Mouse (Mus musculus) mouse trophoblast stem cell (cell line): Measurements from ENCODE around the gene Haao.
"Not testable (repeated sequence)": the region's sequence is repeated elsewhere in the genome, so short reads cannot be mapped to it uniquely, and the experiment has no call there.

ENCODE experiments used
- in situ Hi-C, 2 experiments: fragments of 300-500 bp; cut with MseI, MboI; formaldehyde crosslinking; loops; 2 replicates in 1 of 2; 3 replicates in 1 of 2; pipeline ENCODE4 v1.15.1; 2025

The Haao gene

DNA sequence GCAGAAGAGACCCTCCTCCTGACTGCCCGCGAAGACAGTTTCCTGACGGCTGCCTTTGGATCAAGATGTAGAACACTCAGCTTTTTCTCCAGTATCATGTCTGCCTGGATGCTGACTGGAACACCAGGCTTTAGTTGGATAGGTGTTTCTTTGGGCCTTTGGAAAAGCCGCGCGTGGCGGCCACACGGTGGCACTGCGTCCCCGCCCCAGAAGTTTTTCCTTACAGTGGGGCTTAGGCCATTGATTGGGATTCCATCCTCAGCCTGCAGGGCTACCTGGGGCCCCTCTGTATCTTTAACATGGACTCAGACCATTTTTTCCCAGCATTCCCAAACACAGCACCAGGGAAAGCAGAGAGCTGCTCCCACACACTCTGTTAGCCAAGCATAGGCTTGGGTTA, 18.8 kb upstream of the Haao start:
- in situ Hi-C loops, result no loop called here

DNA sequence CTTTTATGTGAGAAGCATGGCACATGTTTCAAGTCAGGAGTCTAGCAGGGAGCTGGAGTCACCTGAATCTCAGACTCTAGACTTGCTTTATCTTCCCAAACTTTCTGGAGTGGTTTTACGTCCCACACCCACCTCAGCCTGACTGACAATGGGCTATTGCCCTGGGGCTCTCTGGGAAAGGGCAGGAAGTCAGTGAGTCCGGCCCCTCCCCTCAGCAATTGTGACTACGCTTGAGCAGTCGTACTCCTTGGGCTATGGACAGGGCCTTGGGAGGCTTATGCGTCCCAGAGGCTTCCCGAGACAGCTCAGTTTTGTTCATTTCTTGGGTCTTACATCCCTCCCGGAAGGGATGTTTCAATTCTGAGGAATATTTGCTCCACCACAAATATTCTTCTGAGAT, 17.6 kb upstream of the Haao start:
- in situ Hi-C loops, result no loop called here

DNA sequence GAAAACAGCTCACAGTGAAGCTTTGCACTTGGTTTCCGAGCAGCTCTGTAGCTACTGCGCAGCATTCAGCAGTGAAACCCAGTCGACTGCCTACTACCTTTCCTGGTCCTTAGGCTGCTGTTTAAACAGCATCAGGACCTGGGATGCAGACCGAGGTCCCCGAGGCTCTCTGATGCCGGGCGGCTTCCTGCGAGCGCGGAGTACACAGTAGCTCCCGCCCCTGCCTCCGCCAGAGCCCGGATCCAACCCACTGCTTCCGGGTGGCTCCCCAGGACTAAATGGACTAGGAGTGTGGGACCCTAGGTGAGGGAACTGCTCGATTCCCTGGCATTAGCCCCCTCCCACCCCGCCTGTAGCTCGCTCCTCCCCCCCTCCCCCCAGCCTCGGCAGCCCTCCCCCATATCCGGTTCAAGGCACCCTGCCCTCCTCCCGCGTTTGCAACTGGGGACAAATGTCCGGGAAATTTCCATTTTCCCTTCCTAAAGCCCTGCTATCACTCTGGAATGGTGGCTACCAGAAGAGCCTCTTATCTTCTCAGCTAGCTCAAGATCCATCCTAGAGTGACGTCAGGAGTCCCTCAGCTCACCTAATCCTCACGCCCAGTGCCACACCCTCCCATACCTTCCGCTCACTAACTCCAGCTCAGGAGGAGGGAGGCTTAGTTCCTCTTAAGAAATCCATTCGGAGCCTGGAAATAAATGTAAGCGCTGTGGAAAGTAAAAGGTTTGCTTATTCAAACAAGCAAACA, 14.5 kb upstream of the Haao start:
- in situ Hi-C loops, result no loop called here

DNA sequence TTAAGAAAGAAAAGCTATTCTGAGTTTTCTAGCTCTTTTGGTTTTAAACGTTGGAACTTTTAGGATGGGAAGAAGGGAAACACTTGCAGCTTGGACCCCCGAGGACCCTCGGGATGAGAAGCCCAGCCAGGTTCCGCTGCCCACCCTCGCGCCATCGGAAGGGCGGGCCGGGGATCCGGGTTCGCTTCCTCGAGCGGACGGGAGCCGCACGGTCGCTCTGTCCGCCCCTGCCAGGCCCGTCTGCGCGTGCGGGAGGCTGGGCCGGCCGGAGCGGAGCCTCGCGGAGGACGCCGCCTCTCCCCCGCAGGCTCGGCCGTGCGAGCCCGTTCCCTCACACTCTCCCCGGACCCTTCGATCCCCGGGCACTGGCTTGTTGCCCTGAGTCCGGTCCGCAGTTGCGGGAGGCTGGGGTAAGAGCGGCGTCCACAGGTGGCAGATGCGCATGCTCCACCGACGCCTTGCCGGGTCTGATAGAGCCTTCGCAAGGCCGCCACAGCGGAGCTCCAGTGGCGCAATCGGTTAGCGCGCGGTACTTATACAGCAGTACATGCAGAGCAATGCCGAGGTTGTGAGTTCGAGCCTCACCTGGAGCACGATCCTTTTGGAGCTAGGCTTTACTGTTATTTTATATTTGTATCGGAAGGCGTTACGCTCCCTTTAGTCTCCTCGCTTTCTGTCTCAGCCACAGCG, 13.8 kb upstream of the Haao start:
- in situ Hi-C loops, result no loop called here

DNA sequence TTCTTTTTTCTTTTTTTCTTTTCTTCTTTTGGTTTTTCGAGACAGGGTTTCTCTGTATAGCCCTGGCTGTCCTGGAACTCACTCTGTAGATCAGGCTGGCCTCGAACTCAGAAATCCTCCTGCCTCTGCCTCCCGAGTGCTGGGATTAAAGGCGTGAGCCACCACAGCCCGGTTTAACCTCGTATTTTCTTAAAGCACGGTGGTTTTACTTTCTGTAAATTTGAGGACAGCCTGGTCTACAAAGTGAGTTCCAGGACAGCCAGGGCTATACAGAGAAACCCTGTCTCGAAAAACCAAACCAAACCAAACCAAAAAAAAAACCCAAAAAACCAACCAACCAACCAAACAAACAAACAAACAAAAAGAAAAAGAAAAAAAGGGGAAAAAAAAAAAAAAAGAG, 13.2 kb upstream of the Haao start:
- in situ Hi-C loops, result not testable (repeated sequence)

DNA sequence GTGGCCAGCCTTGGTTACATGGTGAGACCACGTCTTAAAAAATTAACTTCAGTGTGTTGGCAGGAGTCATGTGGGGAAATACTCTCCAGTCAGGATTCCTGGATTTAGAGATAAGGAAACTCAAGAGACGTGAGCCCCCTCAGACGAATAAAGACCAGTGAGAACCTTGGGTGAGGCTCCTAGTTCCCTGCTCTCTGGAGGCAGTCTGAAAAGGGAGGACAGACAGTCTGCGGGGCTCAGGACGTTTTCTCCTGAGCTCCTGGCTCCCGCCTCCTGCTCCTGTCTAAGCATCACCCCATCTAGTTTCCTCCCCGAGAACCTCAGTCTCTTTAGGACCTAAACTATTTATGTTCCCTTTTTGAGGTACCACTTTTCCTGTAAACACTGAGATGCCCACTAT, 12.5 kb upstream of the Haao start:
- in situ Hi-C loops, result no loop called here

DNA sequence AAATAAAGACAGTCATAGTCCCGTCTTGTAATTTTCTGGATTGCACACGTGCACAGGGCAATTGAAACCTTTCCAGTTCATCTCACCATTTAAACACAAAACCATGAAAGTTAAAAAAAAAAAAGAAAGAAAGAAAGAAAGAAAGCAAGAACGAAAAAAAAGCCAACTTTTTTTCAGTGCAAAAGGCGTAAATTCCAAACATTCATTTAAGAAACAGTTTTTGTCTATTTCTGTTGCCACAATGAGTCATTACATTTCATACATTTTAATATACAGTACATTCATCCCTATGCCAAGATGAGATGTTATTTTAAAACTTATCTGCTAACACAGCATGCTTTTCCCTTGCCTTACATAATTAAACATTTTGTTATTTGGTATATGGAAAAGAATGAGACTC, 11.9 kb upstream of the Haao start:
- in situ Hi-C loops, result loop anchor here (10.0 kb wide), 1 partner anchor 225 kb away; the partner anchor contains the start of gene Kcng3 (in 2 of the 2)

DNA sequence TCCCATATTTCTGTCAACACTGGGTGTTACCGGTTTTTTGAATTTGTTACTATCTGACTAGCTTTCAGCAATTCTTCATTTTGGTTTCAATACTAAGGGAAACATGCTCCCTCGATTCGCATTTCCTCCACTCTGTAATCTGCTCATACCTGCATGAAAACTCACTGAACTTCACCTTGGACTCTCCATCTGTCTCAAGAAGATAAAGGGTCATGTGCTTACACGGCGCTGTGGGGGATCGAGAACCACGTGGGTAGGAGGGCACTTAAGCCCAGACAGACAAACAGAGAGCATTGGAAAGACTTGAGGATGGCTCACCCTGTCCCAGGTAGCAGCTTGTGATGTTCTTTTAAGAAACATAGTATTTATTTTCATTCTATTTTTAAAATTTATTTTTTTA, 10.7 kb upstream of the Haao start:
- in situ Hi-C loops, result loop anchor here (10.0 kb wide), 1 partner anchor 224 kb away; the partner anchor contains the start of gene Kcng3 (in 2 of the 2)

DNA sequence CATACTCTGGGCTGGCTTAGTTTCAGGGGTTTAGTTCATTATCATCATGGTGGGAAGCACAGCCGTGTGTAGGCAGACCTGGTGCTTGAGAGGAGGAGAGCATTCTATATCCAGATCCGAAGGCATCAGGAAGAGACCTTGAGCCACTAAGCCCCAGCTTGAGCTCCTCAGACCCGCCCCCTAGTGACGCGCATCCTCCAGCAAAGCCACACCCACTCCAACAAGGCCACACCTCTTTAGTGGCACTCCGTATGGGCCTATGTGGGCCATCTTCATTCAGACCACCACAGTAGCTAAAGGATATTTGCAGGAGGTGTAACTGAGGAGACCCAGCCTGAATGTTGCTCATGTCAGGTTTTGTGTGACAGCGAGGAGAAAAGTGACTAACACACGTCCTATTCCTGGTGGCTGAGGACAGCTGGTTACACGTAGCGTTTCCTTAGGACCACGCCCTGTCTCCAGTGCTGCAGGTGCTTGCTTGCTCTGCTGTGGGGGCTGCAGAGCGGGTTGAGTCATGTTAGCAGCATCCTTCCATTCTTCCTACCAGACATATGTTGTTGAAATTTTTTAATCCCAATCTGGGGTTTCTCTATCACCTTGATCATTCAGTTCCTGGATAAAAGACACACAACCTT, 6.6 kb upstream of the Haao start:
- in situ Hi-C loops, result loop anchor here (10.0 kb wide), 1 partner anchor 220 kb away; the partner anchor contains the start of gene Kcng3 (in 2 of the 2)

DNA sequence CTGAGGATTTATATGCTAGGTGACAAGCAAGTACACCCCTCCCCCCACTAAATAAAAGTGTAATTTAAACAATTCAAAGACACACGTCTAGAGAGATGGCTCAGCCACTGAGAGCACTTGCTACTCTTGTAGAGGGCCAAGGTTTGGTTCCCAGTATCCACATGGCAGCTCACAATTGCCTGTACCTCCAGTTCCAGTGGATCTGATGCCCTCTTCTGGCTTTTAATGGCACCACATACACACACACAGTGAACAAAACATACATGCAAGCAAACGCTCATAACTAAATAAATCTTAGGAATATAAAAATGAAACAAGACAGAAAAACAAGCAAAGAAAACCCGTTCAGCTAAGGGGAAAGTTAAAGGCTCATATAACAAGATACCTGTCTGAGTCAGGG, 6.1 kb upstream of the Haao start:
- in situ Hi-C loops, result loop anchor here (10.0 kb wide), 1 partner anchor 219 kb away; the partner anchor contains the start of gene Kcng3 (in 2 of the 2)

DNA sequence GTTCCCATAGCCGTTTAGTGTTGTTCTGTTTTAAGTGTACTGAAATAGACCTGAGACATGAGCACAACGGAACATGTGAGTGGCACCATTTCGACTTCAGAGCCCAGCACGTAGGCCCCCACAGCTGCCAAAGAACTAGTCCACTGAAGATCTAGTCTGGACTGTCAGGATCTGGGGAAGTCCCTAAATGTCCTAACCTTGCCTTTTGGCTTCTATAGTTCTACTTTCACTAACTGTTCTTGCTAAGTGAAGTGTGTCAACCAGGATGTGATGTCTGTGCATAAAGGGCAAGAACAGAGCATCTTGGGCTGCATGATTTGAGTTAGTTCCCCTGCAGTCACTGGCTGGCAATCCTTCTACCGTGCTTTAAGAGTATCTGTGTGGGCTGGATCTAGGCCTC, 3.1 kb upstream of the Haao start:
- in situ Hi-C loops, result loop anchor here (10.0 kb wide), 1 partner anchor 216 kb away; the partner anchor contains the start of gene Kcng3 (in 2 of the 2)

DNA sequence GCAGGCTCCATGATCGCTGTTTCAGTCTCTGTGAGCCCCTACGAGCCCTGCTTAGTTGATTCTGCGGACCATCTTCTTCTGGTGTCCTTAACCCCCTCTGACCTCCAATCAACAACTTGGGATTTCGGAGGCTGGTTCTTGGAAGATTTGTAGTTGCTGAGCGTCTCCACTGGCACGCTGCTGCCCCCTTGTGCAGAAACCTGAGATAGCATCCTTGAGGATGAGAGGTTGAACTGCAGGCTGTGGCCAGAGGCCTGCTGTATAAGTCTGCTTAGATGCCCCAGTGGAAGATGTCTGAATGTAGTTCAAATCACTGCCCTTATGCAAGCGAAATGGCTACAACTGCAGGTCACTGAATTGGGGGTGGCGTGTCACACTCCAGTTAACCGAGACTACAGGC, 2.7 kb upstream of the Haao start:
- in situ Hi-C loops, result loop anchor here (10.0 kb wide), 1 partner anchor 216 kb away; the partner anchor contains the start of gene Kcng3 (in 2 of the 2)

DNA sequence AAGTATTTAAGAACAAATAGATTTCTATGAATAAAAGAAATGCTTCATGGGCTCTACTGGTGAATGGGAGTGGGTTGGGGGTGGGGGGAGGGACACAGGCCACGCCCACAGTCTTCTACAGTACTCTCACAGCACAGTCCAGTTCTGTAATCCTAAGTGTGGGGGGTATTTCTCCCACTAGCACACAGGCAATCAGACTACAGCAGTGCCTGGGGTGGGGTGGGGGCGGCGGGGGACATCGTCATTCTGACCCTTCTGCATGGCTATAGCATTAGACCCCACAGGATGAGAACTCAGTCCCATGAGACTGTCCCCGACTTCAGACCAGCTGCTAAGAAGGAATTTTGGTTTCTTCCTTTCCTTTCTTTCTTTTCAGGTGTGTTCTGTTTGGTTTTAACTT, 2.0 kb upstream of the Haao start:
- in situ Hi-C loops, result loop anchor here (10.0 kb wide), 1 partner anchor 215 kb away; the partner anchor contains the start of gene Kcng3 (in 2 of the 2)

DNA sequence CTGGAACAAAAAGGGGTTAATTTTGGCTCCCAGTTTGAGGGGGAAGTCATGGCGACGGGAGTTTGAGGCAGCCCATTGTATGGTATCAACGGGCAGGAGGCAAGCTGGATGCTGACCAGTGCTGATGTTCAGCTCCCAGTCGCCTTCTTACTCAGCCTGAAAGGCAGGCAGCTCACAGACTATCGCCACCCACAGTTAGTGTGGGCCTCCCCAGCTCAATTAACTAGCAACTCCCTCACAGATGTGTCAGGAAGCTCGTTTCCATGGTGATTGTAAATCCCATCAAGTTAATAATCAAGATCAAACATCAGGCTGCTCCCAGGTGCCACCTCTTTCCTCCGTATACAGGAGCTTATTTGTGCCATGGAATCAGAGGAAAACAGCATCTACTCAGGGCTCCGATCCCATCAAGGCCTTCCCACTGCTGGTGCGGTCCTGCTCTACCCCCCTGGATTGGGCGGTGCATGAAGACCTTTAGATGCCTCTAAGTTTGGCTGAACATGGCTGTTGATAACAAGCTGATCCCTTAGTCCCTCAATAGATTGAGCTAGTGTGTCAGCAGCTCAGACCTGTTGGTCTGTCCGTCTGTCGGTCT, 1.4 kb upstream of the Haao start:
- in situ Hi-C loops, result no loop called here

DNA sequence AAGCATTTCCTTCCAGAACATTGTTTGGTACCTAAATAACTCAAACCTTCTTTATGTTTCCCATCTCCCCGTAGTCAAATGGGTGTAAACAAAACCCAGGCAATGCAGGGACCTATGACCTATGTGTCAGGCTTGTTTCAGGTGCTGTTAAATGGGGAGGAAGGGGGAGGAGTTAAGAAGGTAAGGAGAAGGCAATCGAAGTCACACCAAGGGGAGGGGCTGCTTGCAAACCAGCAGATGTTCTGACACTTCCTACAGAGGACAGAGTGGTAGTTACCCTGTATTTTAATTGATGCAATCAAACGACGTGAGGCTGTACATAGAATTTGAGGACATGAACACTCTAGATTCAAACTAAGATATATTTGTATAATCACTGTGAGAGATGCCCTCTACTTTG, 719 bp upstream of the Haao start:
- in situ Hi-C loops, result no loop called here

DNA sequence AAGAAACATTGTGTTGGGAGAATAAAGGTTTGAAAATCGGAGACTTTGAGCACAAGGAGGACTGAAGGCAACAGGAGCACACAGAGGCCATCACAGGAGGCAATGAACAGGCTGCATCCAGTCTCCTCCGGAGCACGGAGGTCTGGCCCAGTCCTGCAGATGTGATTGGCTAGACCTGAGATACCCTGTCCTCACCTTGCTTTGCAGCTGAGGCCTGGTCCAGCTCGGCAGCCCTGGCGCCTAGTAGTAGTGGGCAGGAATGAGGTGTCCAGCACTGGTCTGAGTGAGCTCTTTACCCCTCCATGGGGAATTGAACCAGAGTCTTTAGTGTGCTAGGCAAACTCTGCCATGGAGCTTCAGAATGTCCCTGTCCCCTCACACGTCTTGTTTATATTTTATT, 663 bp downstream of the Haao start:
- in situ Hi-C loops, result no loop called here

DNA sequence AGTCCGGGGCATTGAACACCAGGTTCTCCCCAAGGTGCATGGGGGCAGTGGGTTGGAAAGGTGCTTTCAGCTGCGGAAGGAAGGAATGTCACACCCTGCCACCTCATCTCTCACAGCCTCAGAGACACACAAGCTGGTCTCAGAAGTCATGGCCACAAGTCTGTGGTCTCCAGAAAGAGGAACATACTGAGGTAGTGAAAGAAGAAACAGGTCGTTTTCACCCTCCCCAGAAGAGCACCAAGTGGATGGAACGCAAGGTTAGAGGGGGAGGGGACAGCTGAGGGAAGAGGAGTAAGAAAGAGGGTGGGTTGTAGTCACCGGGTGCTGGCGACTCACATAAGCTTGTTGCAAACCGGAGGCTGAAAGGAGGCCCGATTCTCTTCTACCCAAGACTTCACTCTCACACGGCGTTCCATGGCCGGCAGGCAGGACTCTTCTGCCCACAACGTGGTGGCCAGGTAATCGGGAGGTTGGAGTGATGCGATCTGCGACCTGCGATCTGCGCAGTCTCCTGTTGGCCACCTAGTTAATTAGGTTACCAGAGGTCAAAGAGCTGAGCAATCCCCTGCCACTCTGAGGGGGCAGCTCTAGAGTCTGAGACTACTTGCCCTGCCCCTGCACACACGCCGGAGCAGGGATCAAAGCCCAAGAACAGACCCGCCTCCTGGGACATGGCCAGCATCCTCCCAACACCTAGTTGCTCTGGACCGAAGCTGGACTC, 1.3 kb downstream of the Haao start:
- in situ Hi-C loops, result no loop called here

DNA sequence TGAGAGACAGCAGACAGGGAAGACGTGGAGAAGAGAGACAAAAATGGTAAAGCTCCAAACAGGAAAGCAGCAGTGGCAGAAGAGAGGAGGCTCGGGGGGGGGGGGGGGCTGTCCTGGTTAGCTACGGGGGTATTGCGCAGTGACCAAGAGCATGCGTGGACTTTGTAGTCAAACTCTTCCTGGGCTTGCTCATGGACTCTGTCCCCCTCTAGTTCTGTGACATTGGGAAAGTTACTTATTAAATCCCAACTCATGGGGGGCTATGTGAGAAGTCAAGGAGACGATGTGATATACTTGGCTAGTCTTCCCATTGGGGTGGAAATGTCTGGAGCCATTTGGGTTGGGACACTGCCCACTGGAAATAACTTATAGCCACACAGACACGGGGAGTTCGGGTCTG, 2.2 kb downstream of the Haao start:
- in situ Hi-C loops, result no loop called here

DNA sequence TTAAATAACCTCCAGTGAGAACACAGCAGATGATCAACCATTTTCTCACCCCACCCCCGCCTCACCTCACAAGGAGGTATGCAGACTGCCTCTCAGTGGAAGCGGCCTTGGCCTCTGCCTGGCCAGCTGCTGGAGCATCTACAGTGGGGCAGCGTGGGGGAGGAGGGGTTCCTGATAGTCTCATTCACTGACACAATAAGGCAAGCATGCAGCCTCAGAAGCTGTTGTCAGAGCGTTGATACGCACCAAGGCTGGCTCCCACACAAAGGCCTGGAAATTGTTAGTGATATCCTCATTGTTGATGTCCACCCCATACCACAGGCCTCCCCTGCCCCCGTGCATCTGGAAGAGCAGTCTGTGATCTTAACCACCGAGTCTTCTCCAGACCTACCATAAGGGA, 4.0 kb downstream of the Haao start:
- in situ Hi-C loops, result no loop called here

DNA sequence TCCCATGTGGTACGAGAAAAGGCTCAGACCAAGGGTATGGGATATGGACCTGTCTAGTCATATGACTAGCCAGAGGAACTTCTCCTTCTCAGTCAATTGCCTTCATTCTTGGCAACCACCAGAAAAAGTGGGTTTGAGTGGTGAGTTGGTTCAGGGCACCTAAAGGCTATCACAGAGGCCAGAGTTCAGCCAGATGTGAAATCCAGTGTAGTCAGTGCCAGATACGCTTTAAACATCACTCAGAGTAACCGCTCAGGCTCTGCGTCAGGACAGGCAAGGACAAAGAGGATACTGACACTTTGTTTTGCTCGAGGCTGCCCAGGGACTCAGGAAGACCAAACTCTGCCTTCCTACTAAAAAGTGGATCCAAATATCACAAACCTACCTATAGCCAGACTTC, 6.8 kb downstream of the Haao start:
- in situ Hi-C loops, result no loop called here

DNA sequence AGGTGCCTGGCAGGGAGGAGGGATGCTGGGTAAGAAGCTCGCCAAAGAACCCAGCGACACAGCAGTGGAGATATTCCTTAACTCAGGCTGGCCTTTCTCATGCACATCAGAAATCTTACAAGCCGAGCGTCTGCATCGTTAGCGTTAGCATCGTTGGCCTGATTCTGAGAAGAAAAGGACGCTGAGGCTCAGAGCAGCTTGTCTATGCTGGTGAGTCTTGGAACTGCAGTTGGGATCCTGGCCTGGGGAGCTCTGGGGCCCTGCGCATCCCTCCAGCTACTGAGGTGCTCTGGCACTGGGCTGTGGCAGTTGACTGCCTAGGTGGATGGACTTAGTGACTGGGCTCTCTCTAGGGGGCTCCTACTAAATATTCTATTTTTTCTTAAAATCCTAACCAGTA, 8.6 kb downstream of the Haao start:
- in situ Hi-C loops, result no loop called here
